Mouse (Mus musculus): ENCODE measurements at regions not wholly inside any gene's neighbourhood (a gene's known extent, or its start where the extent isn't known, plus 50 kb on each side); places are given as distances from the start of the nearest gene placed in this dataset.
A peak's percentile ranks its signal among the peaks of the same experiment; 100 is the strongest.

GRCm38 (mm10) chr4:55812846-55813245 lies 280.6 kb upstream of the Klf4 start:
- no peak for TF ChIP-seq GATA4 (IDR thresholded peaks at IDR 0.05; ENCODE audit: insufficient replicate concordance, low read length)

- TF ChIP-seq GATA4 (IDR thresholded peaks at IDR 0.05; ENCODE audit: insufficient replicate concordance, low read length), result no peak
Observed at GRCm38 (mm10) chr4:55811656-55812055, 279.4 kb upstream of the Klf4 start.

- TF ChIP-seq GATA4 (IDR thresholded peaks at IDR 0.05; ENCODE audit: insufficient replicate concordance, low read length), result no peak
Observed at GRCm38 (mm10) chr4:55808501-55808900, 276.2 kb upstream of the Klf4 start.

GRCm38 (mm10) chr4:55806799-55807198 lies 274.5 kb upstream of the Klf4 start:
- no peak for TF ChIP-seq GATA4 (IDR thresholded peaks at IDR 0.05; ENCODE audit: insufficient replicate concordance, low read length)

GRCm38 (mm10) chr4:55805255-55806051 lies 273.2 kb upstream of the Klf4 start:
- TF ChIP-seq GATA4 (IDR thresholded peaks at IDR 0.05; ENCODE audit: insufficient replicate concordance, low read length), result no peak

GRCm38 (mm10) chr4:55802101-55802500 lies 269.8 kb upstream of the Klf4 start:
- no peak for TF ChIP-seq GATA4 (IDR thresholded peaks at IDR 0.05; ENCODE audit: insufficient replicate concordance, low read length)

GRCm38 (mm10) chr4:55798099-55798498 lies 265.8 kb upstream of the Klf4 start:
- no peak for TF ChIP-seq GATA4 (IDR thresholded peaks at IDR 0.05; ENCODE audit: insufficient replicate concordance, low read length)

GRCm38 (mm10) chr4:55781329-55781847 lies 249.1 kb upstream of the Klf4 start:
- no peak for TF ChIP-seq GATA4 (IDR thresholded peaks at IDR 0.05; ENCODE audit: insufficient replicate concordance, low read length)

- TF ChIP-seq GATA4 (IDR thresholded peaks at IDR 0.05; ENCODE audit: insufficient replicate concordance, low read length), result no peak
Observed at GRCm38 (mm10) chr4:55779581-55779980, 247.3 kb upstream of the Klf4 start.

GRCm38 (mm10) chr4:55775858-55776257 lies 243.6 kb upstream of the Klf4 start:
- no peak for TF ChIP-seq GATA4 (IDR thresholded peaks at IDR 0.05; ENCODE audit: insufficient replicate concordance, low read length)

- no peak for TF ChIP-seq GATA4 (IDR thresholded peaks at IDR 0.05; ENCODE audit: insufficient replicate concordance, low read length)
Observed at GRCm38 (mm10) chr4:55774571-55774970, 242.3 kb upstream of the Klf4 start.

GRCm38 (mm10) chr4:55769656-55770055 lies 237.4 kb upstream of the Klf4 start:
- TF ChIP-seq GATA4 (IDR thresholded peaks at IDR 0.05; ENCODE audit: insufficient replicate concordance, low read length), result no peak

GRCm38 (mm10) chr4:55768325-55768724 lies 236.1 kb upstream of the Klf4 start:
- TF ChIP-seq GATA4 (IDR thresholded peaks at IDR 0.05; ENCODE audit: insufficient replicate concordance, low read length), result peak; percentile 97; the same call in 1 of the 2 replicates

- TF ChIP-seq GATA4 (IDR thresholded peaks at IDR 0.05; ENCODE audit: insufficient replicate concordance, low read length), result peak; percentile 82; the same call in 1 of the 2 replicates
Observed at GRCm38 (mm10) chr4:55767133-55767532, 234.9 kb upstream of the Klf4 start.

- TF ChIP-seq GATA4 (IDR thresholded peaks at IDR 0.05; ENCODE audit: insufficient replicate concordance, low read length), result no peak
Observed at GRCm38 (mm10) chr4:55765780-55766179, 233.5 kb upstream of the Klf4 start.

GRCm38 (mm10) chr4:55763112-55763511 lies 230.8 kb upstream of the Klf4 start:
- no peak for TF ChIP-seq GATA4 (IDR thresholded peaks at IDR 0.05; ENCODE audit: insufficient replicate concordance, low read length)

- TF ChIP-seq GATA4 (IDR thresholded peaks at IDR 0.05; ENCODE audit: insufficient replicate concordance, low read length), result no peak
Observed at GRCm38 (mm10) chr4:55762389-55762788, 230.1 kb upstream of the Klf4 start.
